Mouse (Mus musculus) urinary bladder, postnatal 36 days (tissue): ENCODE measurements around the gene Wnt3a.
"Not testable (repeated sequence)": the region's sequence is repeated elsewhere in the genome, so short reads cannot be mapped to it uniquely, and the experiment has no call there.

ENCODE experiments used
- DNase-seq, 2 experiments: peaks; one replicate each; pipeline ENCODE4 v3.0.0; 2022; ENCODE audit warnings: low spot score in 2 of 2, mixed read lengths in 1 of 2

The Wnt3a gene

DNA sequence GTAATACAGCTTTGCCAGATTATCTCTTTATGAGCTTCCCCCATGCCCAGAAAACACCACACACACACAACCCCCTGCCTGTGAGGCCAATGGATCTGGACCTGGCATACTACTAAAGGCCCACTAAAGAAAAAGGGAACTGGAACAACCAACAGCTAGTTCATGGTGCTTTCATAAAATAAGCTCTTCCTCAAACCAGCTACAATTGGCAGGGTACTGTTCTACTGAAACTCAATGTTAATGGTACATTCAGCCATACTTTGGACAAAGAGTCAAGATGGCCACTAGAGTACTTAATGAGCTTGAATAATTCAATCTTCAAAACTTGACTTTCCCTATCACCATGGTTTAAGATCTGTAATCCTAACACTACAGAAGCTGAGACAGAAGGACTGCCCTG is 68.9 kb downstream of the Wnt3a start:
- no peak for DNase-seq

DNA sequence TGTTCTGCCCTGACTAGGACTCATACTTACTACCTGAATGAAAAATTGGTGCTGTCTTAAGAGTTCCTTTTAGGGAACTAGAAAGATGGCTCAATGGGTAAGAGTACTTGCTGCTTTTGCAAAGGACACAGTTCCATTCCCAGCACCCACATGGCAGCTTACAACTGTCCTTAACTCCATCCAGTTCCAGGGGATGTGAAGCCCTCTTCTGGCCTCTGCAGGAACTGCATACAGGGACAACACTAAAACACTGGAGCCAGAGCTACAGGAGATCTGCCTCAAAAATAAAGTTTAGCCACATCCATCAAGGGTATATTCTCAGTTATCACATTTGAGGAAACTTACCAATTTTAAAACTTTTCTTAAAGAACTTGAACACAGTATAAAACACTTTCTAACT is 71.5 kb downstream of the Wnt3a start:
- DNase-seq = no peak

DNA sequence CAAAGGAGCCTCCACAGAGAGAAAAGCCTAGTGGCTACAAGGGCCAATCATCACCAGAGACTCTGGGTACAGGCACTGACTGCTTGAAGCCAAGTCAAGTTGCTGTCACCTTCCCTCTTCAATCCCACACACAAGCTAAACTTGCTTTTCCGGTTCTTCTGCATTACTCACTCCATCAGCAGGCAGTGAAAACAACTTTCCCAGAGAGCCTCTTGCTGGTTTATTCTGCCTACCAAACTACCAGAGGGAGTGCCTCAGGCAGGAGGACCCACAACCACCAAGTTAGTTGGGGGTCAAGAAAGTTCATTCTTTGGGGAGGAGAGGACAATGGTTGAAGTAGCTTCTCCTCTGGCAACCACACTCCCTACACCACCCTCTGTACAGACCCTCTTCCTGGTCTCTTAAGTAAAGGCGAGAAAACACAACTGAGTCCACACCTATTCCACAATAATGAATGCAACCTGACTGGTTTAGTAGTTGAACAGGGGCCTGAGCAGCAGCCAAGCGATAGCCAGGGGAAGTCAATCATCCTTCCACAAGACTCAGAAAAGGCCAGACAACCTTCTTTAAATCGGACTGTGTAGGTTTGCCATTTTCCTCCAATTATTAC is 72.1 kb downstream of the Wnt3a start:
- peak; percentile 37 to 62 for DNase-seq

DNA sequence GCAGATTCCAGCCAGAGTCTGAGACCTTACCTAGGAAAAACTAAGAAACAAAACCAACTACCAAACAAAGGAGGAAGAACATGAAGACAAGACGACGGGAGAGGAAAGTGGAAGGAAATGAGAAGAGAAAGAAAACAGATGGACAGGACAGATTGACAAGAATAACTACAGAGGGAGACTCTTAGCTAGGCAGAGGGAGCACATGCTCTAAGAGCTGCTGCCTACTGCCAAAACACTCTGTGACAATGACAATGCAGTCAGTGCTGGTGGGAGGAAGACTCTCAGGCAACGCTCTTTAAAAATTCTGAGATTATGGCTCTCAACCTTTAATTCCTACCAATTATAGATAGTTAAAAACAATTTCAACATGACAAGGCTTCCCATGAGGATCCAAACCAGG is 73.6 kb downstream of the Wnt3a start:
- no peak for DNase-seq

GRCm38 (mm10) chr11:59212892-59213494 is 77.6 kb downstream of the Wnt3a start:
- no peak for DNase-seq

DNA sequence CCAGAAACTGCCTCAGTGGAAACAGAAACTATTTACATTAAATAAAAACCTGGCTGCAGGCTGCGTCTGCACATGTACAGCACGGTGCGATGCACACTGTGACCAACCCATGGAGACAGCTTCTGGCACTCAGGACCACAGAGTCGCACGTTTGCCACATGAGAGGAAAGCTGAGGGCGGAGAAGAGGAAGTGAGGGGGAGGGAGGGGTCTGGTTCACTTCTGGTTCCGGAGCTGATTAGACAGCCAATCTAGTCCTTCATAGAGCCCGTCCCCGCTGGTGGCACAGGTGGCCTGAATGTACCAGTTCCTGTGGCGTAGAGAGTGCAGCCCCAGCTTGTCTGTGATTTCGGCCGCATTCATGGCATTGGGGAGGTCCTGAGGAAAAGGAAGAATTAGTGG is 78.2 kb downstream of the Wnt3a start:
- DNase-seq = not testable (repeated sequence)

GRCm38 (mm10) chr11:59211561-59211960 is 79.0 kb downstream of the Wnt3a start:
- not testable (repeated sequence) for DNase-seq

DNA sequence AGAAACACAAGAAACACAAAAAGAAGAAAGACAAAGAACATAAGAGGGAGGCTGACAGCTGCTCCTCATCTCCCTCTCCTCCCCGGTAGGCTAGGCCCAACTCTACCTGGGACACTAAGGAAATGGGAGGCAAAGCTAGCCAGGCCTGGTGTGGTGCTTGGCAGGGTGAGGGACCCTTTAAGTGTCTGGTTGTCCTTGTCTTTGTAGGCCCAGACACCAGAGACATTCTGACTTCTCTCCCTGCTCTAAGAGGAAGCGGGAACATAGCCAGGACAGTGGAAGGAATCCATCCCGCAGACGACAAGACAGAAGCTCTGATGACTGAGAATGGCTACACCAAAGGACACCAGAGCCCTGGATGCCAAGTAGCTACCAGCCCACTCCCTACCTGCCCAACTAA is 80.5 kb downstream of the Wnt3a start:
- no peak for DNase-seq

- no peak for DNase-seq
These were observed 81.0 kb downstream of the Wnt3a start for GRCm38 (mm10) chr11:59209580-59209979.

DNA sequence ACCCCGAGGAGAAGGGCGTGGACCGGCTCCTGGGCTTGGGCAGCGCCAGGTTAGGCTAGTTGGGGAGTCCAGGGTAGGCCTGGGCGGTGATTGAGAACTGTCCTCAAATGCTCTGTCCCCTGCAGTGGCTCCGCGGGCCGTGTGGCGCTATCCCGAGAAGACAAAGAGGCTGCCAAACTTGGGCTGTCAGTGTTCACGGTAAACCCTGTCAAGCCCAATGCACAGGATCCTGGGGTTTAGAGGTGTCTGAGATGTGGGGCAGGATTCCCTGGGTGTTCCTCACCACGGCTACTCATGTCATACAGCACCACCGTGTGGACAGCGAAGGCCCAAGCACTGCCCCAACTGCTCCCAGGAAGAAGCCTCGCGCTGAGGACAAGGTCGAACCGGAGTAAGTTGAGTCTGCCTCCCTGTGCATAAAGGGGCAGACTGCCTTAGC is 81.5 kb downstream of the Wnt3a start:
- peak; percentile 56 to 65 for DNase-seq

- peak; percentile 85 to 91 for DNase-seq
These were observed 82.3 kb downstream of the Wnt3a start, which contains the start of gene 2310033P09Rik for GRCm38 (mm10) chr11:59208153-59208831. 2310033P09Rik (plus strand) TSS chr11:59208321.

DNA sequence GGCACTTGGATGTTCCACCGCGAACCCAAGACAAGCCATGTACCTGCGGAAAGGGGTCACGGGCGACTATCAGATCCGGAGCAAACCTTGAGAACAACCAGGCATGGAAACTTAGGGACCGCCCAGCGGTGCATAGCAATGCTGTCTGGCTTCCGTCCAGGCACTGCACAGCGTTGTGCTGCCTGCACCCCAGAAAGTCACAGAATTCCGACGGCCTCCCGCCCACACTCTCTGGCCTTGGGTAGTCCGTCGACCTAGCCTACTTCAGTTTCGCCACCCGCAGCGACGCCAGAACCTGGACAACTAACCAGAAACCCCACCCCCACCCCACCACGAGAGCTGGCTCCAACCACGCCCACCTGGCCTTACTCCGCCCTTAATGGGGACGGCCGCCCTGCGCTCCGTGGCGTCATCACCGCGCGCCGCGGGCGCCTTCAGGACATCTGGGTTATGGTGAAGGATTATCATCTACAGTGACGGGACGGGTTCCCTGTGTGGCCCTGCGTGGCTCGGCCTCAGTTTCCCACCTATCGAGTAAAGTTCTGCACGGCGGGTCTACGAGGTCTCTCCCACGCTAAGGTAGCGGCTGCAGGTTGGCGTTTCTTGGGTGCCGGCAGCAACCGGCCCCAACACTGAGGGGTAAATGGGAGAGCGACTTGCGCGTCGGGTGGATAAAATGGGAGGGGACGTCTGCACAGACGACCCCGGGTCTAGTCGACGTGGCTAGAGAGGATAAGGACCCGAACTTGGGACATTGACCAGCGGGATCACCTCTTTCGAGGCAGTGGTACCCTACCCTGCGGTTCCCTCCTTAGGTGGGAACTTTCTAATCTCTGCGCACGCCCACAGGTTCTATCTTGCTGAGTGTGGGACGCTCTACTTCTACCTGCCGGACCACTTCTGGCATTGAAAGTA is 88.2 kb downstream of the Wnt3a start, which contains the start of gene Mrpl55:
Gene Mrpl55, plus strand, starts transcription at position 406 of the 915 bp plus-strand sequence.
- peak; percentile 89 to 93 for DNase-seq

DNA sequence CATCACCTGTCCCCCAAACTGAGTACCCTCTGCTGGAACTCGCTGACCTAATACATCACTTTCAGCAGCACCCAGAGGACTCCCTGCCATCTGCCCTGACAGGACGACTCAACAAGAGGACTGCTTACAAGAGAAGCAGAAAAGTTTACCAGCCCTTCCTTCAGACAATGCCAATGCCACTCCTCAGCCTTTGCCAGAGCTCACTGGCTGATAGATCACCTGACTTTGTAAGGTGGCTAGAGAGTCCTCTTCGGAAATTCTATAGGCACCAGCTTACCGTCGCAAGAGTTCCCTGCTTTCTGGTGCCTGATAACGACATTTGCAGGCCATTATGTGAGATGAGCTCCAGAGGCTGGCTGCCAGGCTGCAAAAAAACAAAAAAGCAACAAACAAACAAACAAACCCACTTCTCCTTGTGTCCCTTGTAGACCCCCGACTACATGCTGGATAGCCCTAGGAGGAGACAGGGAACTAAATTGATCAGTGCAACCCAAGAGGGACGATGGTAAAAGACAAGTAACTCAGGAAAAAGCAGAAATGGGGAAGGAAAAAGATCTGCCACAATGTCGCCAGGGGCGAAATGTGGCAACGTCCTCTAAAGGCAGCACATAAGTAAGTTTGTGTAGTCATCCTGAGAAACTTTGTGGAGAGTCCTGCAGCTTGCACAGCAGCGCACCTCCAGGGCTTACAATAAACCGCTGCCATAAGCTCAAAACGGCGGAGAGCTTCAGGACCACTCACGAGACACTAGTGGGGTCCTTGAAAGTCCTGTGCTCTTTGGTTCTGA is 89.1 kb downstream of the Wnt3a start:
- DNase-seq = no peak
